Mouse (Mus musculus) embryonic facial prominence, embryonic 14.5 days (tissue): ENCODE measurements around the gene Tbcd. TPM values are rescaled to one million over a fixed set of nuclear protein-coding genes. Genes with fewer than 3 reads are reported as not detected.

Experiments
- ATAC-seq: fragments of 200-750 bp; cut with Nextera tagmentation; 2 replicates; pipeline ENCODE4 v1.8.0; 2017; ENCODE audit warnings: low read depth, moderate number of reproducible peaks, moderate TSS enrichment
- DNase-seq: peaks from one replicate; pipeline ENCODE4 v3.0.0-alpha.2; 2015; ENCODE audit warnings: low spot score
- H3K27ac ChIP-seq: fragments of 300-500 bp; sonication (generic); replicated peaks from 2 replicates; pipeline ENCODE4 v1.5.1; 2014; ENCODE audit warnings: low read depth, mild to moderate bottlenecking, low read length, moderate library complexity
- H3K27me3 ChIP-seq: fragments of 300-500 bp; sonication (generic); replicated peaks from 2 replicates; pipeline ENCODE4 v1.6.1; 2014; ENCODE audit warnings: low read length; ENCODE audit not compliant: control insufficient read depth, insufficient read depth
- H3K36me3 ChIP-seq: fragments of 300-500 bp; sonication (generic); 2 replicates; pipeline ENCODE4 v1.6.1; 2014; ENCODE audit warnings: low read length, mixed read lengths; ENCODE audit not compliant: control insufficient read depth, insufficient read depth
- H3K4me1 ChIP-seq: fragments of 300-500 bp; sonication (generic); 2 replicates; pipeline ENCODE4 v1.6.1; 2014; ENCODE audit warnings: antibody characterized with exemption, low read length; ENCODE audit not compliant: control insufficient read depth, insufficient read depth
- H3K4me2 ChIP-seq: fragments of 300-500 bp; sonication (generic); 2 replicates; pipeline ENCODE4 v1.6.1; 2014; ENCODE audit warnings: low read depth, mild to moderate bottlenecking, low read length, moderate library complexity, mixed read lengths
- H3K4me3 ChIP-seq: fragments of 300-500 bp; sonication (generic); 2 replicates; pipeline ENCODE4 v1.5.1; 2014; ENCODE audit warnings: low read depth, mild to moderate bottlenecking, low read length
- H3K9ac ChIP-seq: fragments of 300-500 bp; sonication (generic); 2 replicates; pipeline ENCODE4 v1.6.1; 2014; ENCODE audit warnings: low read depth, mild to moderate bottlenecking, low read length, moderate library complexity, mixed read lengths
- H3K9me3 ChIP-seq: fragments of 300-500 bp; sonication (generic); 2 replicates; pipeline ENCODE4 v1.6.1; 2016; ENCODE audit warnings: low read length; ENCODE audit not compliant: control insufficient read depth
- WGBS: fragments of 180-500 bp; shearing (Covaris S2); extraction: QIAGEN DNeasy Blood & Tissue Kit; methylation state at CpG from one replicate; pipeline ENCODE4 v1.1.7; 2014; 5-methylcytosine and 5-hydroxymethylcytosine counted together
- polyA plus RNA-seq: library from polyadenylated mRNA; unstranded; fragments of >200 nt; fragmentation: Nextera tagmentation; extraction: Ambion mirVana; gene quantifications from 2 replicates; pipeline ENCODE4 v1.2.1, GENCODE M21; 2014

The Tbcd gene
- polyA plus RNA-seq, 1 experiment from 2014 or later, result 40.3 TPM

DNA sequence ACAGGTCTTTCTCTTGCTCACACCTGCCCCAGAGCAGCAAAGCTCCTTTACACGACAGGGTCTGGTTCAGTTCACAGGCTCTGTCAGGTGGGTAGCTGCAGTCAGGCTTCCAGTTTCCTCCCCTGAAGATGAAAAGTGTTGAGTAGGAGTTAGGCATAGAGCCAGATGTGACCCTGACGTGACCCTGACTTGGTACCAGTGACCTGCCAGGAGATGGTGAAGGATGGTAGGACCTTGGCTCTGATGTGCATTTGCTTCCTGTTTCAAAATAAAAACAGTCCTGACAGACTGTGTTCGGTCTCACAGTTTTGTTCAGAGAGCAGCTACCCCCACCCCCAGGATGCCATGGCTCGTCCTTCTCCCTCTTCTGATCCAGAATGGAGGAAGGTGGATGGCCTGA is 90.7 kb downstream of the Tbcd start:
- Histone ChIP-seq H3K9me3 (no peaks in the 10 kb centered on the region), H3K27ac (no peak overlapping the region), H3K4me2 (no peak overlapping the region), H3K9ac (no peak overlapping the region), H3K4me1 (peaks cover 12% of the 10 kb centered on the region), H3K4me3 (no peak overlapping the region), H3K27me3 (no peaks in the 10 kb centered on the region), H3K36me3 (0 out of 2 replicates have a peak, but pooled peaks cover 7% of the 10 kb centered on the region)
- DNase-seq (no peak), ATAC-seq (no peak)
- 70% methylated on average over 4 of the region's 4 CpGs for WGBS

DNA sequence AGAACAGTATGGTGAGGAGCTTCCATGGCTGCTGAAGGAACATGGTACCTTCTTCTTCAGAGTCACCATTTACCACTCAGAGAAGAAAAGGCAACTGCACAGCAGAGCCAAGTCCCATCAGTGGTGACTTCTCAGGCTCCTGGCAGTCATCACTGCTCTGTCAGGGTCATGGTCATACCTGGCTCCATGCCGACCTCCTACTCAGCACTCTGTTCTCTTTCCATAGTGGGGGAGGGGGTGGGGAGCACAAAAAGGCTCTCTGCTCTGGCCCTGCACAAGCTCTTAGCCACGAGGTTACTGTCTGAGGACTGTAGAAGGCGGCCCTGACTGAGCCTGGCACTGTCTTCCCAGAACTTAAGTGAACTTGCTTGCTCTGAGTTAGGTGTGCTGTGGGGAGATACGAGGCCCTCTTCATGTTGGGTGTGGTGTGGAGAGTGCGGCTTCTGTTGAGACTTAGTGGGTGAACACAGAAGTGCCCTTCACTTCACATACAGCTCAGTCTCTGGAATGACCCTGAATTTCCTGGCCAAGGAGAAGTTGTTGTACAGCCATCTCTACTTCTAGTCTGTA is 91.6 kb downstream of the Tbcd start:
- no peak for ATAC-seq
- H3K4me2 ChIP-seq, result no peak overlapping the region
- peak overlapping the region; percentile 77 for H3K27ac ChIP-seq
- H3K4me3 ChIP-seq, result no peak overlapping the region
- H3K4me1 ChIP-seq, result peaks cover 12% of the 10 kb centered on the region
- no peak overlapping the region for H3K9ac ChIP-seq
- H3K9me3 ChIP-seq, result no peaks in the 10 kb centered on the region
- DNase-seq, result no peak
- no peaks in the 10 kb centered on the region for H3K27me3 ChIP-seq
- 89% methylated on average over 5 of the region's 5 CpGs for WGBS
- H3K36me3 ChIP-seq, result 0 out of 2 replicates have a peak, but pooled peaks cover 7% of the 10 kb centered on the region

DNA sequence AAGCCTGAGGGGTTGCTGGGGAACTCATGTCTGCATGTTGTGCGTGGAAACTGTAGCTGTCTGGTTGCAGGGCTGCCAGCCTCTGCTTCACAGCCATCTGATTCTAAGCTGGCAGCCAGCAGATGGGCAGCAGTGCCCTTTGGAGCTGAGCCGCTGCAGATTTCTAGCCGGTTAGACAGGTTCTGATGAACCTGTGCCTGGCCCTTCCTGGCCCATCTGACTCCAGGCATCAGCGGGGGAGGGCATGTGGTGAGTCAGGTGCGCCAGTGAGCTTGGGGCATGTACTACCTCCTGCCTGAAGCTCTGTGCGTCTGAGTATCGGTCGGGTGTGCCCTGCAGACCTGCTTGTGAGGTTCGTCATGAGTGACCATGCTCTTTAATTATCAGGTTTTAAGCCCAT is 92.2 kb downstream of the Tbcd start:
- H3K4me1 ChIP-seq, result peaks cover 12% of the 10 kb centered on the region
- H3K9me3 ChIP-seq, result no peaks in the 10 kb centered on the region
- DNase-seq, result peak; percentile 80
- no peak overlapping the region for H3K4me2 ChIP-seq
- no peaks in the 10 kb centered on the region for H3K27me3 ChIP-seq
- 0 out of 2 replicates have a peak, but pooled peaks cover 7% of the 10 kb centered on the region for H3K36me3 ChIP-seq
- peak; percentile 79 for ATAC-seq
- WGBS, result 70% methylated on average over 9 of the region's 9 CpGs
- H3K9ac ChIP-seq, result no peak overlapping the region
- H3K27ac ChIP-seq, result peak overlapping the region; percentile 77
- no peak overlapping the region for H3K4me3 ChIP-seq

DNA sequence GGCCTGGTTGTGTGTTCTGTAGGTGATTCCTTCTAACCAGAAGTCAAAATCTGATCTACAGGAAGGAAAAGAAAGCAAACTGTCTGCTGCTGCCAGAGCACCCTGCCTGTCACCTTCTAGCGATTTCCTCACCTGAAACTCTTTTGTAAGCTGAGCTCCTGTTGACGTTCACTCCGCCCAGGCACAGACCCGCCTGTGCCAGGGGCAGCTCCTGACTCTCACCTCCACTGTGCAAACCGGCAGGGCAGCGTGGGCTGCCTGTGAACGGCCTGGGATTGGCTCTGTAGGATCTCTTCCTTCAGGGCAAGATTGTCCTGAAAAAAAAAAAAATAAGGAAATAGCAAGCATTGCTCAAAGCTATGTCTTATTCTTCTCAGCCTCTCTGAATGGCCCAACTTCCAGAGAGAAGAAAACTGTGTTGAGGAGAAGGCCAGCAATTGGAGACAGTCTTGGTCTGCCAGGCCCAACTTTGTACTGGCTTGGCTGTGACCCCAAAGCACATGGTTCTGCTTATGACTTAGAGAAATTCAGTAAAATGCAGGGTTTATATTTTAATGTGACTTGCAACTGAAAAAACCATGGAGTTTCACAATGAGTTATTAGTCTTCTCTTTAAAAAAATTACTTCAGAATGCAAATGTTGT is 93.1 kb downstream of the Tbcd start:
- Histone ChIP-seq H3K27ac (peak overlapping the region; percentile 77), H3K9ac (0 out of 2 replicates have a peak overlapping the region, but pooled peaks have one; percentile 19), H3K4me1 (peaks cover 18% of the 10 kb centered on the region), H3K4me2 (no peak overlapping the region), H3K36me3 (0 out of 2 replicates have a peak, but pooled peaks cover 7% of the 10 kb centered on the region), H3K9me3 (no peaks in the 10 kb centered on the region), H3K27me3 (no peaks in the 10 kb centered on the region), H3K4me3 (no peak overlapping the region)
- peak; percentile 78 for DNase-seq
- WGBS, result 48% methylated on average over 7 of the region's 7 CpGs
- ATAC-seq, result peak; percentile 82

DNA sequence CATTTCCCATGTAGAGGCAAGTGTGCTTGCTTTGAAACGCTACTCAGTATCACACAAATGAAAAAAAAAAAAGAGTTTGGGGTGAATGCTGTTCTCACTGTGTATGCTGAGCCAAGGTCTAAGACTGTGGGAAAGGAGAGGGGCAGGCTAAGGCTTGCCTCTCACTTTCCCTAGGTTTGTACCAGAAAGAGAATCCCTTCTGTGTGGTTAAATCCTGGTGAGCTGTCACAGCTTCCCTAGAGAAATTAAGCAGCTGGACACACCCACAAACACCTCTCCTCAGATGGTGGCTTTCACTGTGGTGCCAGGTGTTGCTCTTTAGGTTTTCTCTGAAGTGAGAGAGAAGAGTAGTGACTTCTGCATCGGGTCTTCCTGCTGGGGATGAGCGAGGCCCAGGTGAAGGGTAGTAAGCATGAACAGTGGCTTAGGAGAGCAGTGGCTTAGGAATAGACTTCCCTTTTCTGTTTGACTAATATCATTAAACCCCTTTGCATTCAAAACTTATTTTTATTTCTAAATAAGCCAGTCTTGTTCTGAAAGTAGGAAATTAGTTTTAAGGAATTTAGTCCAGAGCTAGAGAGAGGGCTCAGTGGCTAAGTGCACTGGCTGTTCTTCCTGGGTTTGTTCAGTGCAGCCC is 93.8 kb downstream of the Tbcd start:
- 67% methylated on average over 3 of the region's 3 CpGs for WGBS
- H3K27ac ChIP-seq, result peak overlapping the region; percentile 77
- H3K36me3 ChIP-seq, result 0 out of 2 replicates have a peak, but pooled peaks cover 7% of the 10 kb centered on the region

DNA sequence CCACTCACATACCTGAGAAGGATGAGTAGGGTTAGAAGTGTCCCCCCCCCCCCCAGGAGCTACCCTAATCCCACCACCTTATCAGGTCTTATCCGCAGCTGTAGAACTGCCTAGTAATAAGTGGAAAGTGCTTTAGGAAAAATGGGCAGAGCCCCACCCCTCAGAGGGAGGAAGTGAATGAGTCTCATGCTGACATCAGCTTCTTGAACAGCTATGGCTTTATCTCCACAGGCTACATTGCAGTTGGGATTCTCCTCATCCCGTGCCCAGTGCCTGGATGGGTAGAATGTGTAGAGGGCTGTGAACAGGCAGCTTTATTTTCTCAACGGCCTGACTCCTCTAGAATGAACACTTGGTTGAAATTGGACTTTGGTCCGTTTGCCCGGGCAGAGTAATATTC is 95.5 kb downstream of the Tbcd start:
- Histone ChIP-seq H3K9ac (no peak overlapping the region), H3K4me1 (peaks cover 36% of the 10 kb centered on the region), H3K9me3 (no peaks in the 10 kb centered on the region), H3K27ac (no peak overlapping the region), H3K27me3 (no peaks in the 10 kb centered on the region), H3K36me3 (no peaks in the 10 kb centered on the region), H3K4me2 (no peak overlapping the region), H3K4me3 (no peak overlapping the region)
- 89% methylated on average over 5 of the region's 5 CpGs for WGBS
- ATAC-seq, result no peak
- no peak for DNase-seq

More for the DNA sequence above, 93.8 kb downstream of the Tbcd start:
- DNase-seq, result peak; percentile 61
- H3K27me3 ChIP-seq, result no peaks in the 10 kb centered on the region
- ATAC-seq, result peak; percentile 55; the same call in 1 of the 2 replicates
- H3K4me2 ChIP-seq, result no peak overlapping the region
- H3K9ac ChIP-seq, result no peak overlapping the region
- H3K4me3 ChIP-seq, result no peak overlapping the region
- H3K4me1 ChIP-seq, result peaks cover 24% of the 10 kb centered on the region
- H3K9me3 ChIP-seq, result no peaks in the 10 kb centered on the region

DNA sequence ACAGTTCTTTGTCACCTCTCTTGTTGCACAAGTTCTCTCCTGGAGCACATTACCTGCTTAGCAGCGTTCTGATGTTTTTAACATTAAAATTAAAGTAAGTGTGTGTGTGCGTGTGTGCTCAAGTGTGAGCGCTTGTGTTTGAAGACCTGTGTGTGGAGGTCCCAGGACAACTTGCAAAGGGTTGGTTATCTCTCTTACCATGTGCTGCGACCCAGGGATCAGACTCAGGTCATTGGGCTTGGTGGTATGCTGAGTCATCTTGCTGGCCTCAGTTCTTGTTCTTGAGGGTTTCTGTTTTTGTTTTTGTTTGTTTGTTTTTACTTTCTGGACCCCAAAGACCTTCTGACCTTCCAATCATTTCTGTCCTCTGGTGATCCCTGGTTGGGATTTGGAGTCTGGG is 96.2 kb downstream of the Tbcd start:
- Histone ChIP-seq H3K4me1 (peaks cover 37% of the 10 kb centered on the region), H3K9ac (no peak overlapping the region), H3K36me3 (no peaks in the 10 kb centered on the region), H3K9me3 (no peaks in the 10 kb centered on the region), H3K27ac (no peak overlapping the region), H3K4me2 (no peak overlapping the region), H3K27me3 (no peaks in the 10 kb centered on the region), H3K4me3 (no peak overlapping the region)
- ATAC-seq (no peak), DNase-seq (no peak)
- WGBS, result 91% methylated on average over 4 of the region's 4 CpGs

DNA sequence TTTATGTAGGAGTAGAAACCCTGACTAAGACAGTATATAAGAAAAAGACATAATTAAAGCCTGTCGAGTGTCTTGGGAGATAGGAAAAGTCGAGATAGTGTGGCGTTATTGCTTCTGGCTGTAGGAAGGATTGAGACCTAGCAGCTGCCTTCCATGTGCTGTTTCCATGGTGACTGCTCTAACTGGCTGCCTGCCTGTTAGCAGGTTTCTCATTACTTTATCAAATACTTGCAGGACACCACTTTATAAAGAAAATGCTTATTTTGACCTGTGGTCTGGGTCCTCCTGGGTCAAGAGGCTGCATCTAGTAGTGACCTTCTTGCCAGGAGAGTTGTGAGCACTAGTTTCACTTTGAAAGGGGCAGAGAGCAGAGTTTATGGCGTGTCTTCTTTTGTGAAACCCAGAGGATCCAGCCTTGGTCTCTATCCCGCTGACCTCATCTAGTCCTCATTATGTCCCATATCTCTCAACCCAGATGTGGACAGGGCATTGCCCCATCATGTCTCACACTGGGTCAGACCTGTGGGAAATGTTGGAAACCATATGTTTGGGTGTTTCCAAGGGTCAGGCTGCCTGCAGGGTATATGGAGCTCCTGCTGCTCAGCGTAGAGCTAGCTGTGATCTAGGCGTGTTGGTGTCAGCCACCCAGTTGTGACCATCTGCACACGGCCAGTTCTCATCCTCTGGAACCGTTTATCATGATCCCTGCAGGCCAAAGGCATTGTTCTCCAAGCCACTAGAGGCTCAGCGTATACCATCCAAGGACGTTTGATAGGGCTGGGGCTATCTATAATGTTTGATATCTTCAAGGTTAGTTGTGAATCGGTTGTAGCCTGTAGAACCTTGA is 97.5 kb downstream of the Tbcd start:
- ATAC-seq (no peak), DNase-seq (peak; percentile 51)
- H3K36me3 ChIP-seq, result no peaks in the 10 kb centered on the region
- H3K4me2 ChIP-seq, result no peak overlapping the region
- H3K4me3 ChIP-seq, result no peak overlapping the region
- 65% methylated on average over 12 of the region's 12 CpGs for WGBS
- H3K4me1 ChIP-seq, result peaks cover 34% of the 10 kb centered on the region
- no peaks in the 10 kb centered on the region for H3K9me3 ChIP-seq
- H3K27me3 ChIP-seq, result no peaks in the 10 kb centered on the region
- no peak overlapping the region for H3K9ac ChIP-seq
- 0 out of 2 replicates have a peak overlapping the region, but pooled peaks have one; percentile 4 for H3K27ac ChIP-seq
